Mouse (Mus musculus) spleen, postnatal 4 days (tissue): Measurements from ENCODE around the gene Dnaic2.

Experiments
- DNase-seq, 2 experiments: peaks; one replicate each; pipeline ENCODE4 v3.0.0; 2022; ENCODE audit warnings: low spot score in 2 of 2

The Dnaic2 gene

DNA sequence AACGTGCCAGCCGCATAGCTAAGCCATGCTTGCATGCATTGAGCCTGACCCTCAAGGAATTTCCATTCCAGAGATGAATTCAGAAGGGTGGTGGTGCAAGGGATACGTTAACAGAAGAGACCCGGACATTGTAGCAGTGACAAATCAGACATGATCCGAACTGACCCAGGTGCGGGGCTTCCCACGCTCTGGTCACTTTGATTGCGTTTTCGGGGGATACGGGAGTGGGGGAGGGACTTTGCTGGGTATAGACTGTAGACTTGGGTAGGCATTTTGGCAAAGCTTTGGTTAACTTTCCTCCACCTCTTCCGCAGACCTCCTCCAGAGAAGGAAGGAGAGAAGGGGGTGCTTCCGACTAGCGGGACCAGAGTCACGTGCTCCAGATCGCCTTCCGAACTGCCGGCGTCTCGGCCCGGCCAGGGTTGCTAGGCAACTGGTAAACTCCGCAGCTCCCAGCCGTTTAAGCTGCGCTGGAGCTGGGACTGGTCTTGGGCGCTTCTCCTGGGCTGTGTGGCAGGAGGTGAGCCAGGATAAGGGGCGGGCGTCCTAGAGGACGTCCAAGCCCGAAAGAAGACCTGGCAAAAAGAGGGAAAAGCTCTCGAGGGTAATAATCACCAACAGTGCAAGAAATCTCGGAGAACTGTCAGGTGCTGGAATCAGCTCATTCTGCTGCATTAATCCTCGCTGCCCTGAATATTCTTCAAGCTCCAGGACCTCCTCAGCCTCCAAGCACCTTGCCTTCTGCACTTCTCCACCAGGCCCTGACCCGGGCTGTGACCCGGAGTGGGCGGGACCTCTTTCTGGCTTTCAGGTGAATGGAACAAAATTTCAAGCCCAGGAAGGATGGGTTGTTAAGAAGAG is at the start of gene Dnaic2:
Dnaic2 (plus strand) TSS at position 444 of the 861 bp plus-strand sequence.
- no peak for DNase-seq

GRCm38 (mm10) chr11:114679582-114679981 is 47.6 kb upstream of the Dnaic2 start:
- DNase-seq = no peak

GRCm38 (mm10) chr11:114680291-114680690 is 46.9 kb upstream of the Dnaic2 start:
- DNase-seq = no peak

- DNase-seq = no peak
These were observed 46.2 kb upstream of the Dnaic2 start for GRCm38 (mm10) chr11:114681054-114681453.

DNA sequence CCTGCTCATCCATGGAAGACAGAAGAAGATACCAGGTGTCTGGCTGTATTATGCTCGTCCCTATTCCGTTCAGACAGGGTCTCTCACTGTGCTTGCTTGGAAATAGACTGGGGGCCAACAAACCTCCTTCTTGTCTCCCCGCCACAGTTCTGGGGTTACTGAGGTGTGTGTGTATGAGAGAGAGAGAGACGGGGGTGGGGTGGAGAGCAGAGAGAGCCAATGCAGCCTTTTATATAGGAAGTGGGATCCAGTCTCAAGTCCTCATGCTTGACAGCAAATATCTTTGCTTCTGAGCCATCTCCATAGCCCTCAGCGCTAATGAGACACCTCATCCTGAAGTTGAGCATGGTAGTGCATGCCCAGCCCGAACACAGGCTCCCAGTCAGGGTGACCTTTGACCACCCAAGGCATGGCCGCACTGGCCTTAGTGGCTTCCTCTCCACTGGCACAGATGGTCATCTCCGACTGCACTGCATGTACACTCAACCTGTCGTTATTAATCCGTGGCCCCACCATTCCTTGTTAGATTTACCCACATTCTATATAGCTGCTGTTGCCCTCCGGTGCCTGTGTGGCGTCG is 44.8 kb upstream of the Dnaic2 start:
- no peak for DNase-seq

DNA sequence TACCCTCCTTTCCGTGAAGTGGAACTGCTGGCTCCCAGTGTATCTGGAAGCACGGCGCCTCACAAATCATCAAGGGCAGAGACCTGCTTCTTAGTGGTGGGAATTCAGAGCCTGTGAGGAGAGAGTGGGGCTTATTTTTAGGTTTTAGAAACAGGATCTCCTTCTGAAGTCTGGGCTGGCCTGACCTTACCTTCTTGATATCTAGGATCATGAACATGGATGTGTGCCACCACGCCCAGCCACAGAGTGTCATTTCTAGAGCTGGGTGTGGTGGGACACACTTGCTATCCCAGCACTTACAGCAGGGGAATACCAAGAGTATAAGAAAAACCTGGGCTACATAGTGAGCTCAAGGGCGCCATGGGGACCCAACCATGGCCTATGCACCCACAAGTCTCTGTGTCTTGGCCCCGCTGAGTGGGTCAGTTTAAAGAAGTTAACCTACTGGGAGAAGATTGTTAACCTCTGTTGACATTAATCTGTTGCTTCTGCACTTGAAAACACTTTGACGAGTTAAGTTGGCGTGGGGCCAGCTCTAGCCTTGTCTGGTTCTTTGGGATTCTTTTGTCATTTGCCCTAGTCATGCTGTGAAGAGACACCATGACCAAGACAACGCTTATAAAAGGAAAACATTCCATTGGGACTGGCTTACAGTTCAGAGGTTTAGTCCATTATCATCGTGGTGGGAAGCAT is 44.0 kb upstream of the Dnaic2 start:
- DNase-seq = no peak

DNA sequence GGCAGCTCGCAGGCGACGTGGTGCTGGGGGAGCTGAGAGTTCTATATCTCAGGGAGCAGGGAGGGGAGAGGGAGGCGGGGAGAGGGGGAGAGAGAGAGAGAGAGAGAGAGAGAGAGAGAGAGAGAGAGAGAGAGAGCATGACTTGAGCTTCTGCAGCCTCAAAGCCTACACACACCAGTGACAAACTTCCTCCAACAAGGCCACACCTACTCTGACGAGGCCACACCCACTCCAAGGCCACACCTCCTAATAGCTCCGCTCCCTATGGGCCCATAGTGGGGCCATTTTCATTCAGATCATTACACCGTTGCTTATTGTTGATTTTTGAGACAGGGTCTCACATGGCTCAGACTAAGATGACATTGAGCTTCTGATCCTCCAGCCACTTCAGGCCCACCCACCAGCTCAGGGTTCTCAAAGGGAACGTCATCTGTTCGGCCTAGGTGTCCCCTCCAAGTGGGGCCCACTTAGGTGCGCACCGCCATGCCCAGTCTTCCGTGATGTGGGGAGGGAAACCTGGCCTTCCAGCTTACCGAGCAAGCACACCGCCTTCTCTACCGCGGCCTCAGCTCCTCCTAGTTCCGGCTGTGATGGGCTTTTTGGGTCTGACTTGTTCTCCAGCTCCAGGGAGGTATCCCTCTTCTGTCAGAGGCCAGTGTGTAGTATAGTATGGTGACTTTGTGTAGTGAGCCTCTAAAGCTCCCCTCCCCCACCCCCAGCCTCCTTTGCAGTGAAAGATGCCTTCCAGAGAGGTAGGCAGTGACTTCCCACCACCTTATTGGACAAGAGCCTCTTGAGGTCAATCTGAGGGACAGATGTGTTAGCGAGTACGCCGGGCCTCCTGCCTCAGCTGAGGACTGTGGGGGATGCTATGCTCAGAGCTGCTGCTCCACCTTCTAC is 43.2 kb upstream of the Dnaic2 start:
- no peak for DNase-seq

GRCm38 (mm10) chr11:114684627-114685373 is 42.4 kb upstream of the Dnaic2 start:
- DNase-seq = no peak

GRCm38 (mm10) chr11:114685526-114686040 is 41.6 kb upstream of the Dnaic2 start:
- DNase-seq = no peak

DNA sequence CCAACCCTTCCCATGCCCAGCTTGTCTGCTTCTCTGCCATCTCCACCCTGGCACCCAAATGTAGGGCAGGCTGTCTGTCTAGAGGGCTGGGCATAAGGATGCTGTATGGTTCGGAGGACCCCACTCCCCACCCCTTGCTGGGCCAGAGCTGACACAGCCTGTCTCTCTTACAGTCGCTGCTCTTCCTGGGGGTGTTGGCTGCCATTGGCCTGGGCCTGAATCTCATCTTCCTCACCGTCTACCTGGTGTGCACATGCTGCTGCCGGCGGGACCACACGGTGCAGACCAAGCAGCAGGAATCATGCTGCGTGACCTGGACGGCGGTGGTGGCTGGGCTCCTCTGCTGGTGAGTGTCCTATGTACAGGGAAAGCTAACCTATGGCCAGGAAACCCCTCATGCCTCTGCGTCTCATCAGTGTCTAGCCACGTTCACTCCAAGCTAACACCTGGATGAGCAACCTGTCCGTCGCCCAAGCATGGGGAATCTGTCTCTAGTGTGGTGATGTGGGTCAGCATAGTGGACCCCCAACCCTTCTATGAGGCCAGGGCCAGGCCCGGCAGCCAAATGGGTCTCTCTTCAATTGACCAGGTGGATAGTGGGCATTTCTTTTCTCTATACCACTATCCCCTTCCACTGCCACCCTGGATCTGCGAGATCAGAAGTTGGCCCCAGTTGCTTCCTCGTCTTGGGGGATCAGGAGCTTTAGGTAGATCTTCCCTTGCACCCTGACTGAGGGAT is 40.8 kb upstream of the Dnaic2 start:
- no peak for DNase-seq

DNA sequence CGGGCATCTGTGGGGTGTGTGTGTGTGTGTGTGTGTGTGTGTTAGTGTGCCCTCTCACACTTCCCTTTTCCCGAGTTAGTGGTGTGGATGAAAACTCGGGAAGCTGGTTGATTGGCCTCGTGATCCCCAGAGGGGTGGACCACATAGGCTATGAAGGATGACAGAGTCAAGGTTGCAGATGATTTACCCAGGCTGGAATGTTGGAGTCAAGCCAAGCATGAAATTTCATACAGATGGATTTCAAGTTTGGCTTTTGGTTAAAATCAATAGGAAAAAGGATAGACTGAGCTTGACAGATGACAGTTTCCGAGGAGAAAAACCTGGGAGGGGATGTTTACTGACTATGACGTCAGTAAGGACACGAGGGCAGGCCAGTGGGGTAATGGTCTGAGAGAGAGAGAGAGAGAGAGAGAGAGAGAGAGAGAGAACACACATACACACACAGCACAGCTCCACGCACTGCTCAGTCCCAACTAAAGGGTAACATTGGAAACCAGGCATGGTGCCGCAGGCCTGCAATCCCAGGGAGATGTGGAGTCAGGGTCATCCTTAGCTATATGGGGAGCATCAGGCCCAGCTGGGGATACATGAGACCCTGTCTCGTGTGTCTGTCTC is 39.5 kb upstream of the Dnaic2 start:
- no peak for DNase-seq

DNA sequence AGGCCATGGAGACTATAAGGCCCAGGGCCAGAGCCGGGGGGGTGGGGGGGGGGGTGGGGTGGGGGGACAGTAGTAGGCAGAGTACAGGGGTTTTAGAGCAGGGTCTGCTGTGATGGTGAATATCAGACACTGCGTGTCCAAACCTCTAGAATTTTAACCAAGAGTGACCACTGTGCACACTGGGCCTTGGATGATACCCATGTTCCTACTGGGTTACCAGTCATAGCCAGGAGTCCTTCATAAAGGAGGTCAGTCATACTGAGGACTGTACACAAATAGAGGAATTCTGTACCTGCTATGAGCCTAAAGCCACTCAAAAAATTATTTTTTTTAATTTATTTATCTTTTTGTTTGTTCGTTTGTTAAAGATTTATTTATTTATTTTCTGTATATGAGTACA is 38.5 kb upstream of the Dnaic2 start:
- no peak for DNase-seq

DNA sequence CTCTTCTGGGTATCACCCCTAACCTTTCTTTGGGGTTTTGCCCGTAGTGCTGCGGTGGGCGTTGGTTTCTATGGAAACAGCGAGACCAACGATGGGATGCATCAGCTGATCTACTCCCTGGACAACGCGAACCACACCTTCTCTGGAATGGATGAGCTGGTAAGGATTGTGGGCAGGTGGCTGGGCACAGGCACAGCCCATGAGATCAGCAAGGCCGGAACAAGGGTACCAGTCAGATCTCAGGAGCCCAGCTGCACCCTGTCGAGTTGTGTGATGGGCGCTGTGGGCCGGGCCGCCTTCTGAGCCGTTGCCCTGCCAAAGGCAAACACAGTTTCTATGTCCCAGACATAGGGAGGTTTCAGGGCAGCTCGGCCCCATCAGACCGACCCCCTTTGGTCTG is 37.0 kb upstream of the Dnaic2 start:
- DNase-seq = no peak

- no peak for DNase-seq
These were observed 35.6 kb upstream of the Dnaic2 start for GRCm38 (mm10) chr11:114691454-114692182.

GRCm38 (mm10) chr11:114692601-114693000 is 34.6 kb upstream of the Dnaic2 start:
- DNase-seq = no peak

DNA sequence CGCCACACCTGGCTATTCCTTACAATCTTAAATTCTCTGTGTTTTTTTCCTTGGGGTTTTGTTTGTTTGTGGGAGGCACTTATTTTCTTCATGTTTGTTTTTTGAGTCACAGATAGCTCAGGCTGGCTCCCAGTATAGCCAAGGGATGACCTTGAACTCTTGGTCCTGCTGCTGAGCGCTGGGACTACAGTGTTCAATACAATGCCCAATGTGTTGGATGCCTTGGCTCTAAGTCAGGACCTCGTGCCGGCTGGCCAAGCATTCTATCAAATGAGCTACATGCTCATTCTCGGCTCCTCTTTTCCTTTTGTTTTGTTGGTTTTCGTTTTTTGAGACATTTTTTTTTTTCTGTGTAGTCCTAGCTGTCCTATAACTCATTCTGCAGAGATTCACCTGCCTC is 33.8 kb upstream of the Dnaic2 start:
- DNase-seq = no peak

- DNase-seq = no peak
These were observed 32.8 kb upstream of the Dnaic2 start for GRCm38 (mm10) chr11:114694451-114694850.

DNA sequence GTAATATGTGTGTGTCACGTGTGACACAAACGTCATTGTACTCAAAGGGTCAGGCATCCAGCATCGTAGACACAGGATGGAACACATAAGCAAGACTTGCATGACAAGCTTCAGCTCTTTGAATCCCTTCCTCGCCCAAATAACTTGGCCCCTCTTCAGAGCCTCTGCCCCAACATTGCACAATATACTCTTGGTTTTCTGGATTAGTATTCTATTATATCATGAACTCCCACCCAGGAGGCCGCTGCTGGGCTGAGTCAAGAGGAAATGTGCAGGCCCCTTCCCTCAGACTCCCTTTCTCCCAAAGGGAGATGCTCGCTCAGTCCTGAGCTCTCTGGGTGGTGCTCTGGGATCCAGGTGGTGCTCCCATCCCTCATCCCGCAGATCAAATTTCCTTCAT is 28.7 kb upstream of the Dnaic2 start:
- DNase-seq = no peak

DNA sequence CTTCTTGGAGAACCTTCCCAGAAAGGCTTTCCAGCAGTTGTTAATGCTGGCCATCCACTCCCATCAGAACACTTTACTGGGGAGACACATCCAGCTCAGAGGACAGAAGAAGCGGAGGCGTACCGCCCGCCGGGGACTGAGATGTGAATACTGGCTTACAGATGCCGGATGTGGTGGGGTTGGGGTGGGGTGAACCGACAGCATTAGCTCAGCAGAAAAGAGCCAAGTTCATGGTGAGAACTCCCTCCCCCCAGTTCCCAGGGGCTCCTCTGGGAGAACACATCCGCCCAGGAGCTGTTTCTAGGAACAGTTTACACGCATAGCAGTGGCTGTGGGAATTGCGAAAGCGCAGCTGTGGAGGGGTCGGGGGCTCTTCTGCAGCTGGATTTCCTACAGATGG is 27.7 kb upstream of the Dnaic2 start:
- DNase-seq = no peak
